Mouse (Mus musculus) forebrain, embryonic 15.5 days (tissue): ENCODE results near the gene Rps6kl1. TPM values are rescaled to one million over a fixed set of nuclear protein-coding genes. Genes with fewer than 3 reads are reported as not detected.

ENCODE experiments used
- ATAC-seq: fragments of 200-750 bp; cut with Nextera tagmentation; replicated peaks from 2 replicates; pipeline ENCODE4 v1.8.0; 2017; ENCODE audit warnings: mild to moderate bottlenecking, moderate TSS enrichment, moderate library complexity
- H3K27ac ChIP-seq: fragments of 300-500 bp; sonication (generic); replicated peaks from 2 replicates; pipeline ENCODE4 v1.5.1; 2015; ENCODE audit warnings: mild to moderate bottlenecking, inconsistent platforms
- H3K27me3 ChIP-seq: fragments of 300-500 bp; sonication (generic); 2 replicates; pipeline ENCODE4 v1.6.1; 2015; ENCODE audit warnings: inconsistent platforms
- H3K36me3 ChIP-seq: fragments of 300-500 bp; sonication (generic); 2 replicates; pipeline ENCODE4 v1.6.1; 2015; ENCODE audit warnings: mild to moderate bottlenecking, inconsistent platforms
- H3K4me1 ChIP-seq: fragments of 300-500 bp; sonication (generic); 2 replicates; pipeline ENCODE4 v1.6.1; 2015; ENCODE audit warnings: inconsistent platforms
- H3K4me2 ChIP-seq: fragments of 300-500 bp; sonication (generic); replicated peaks from 2 replicates; pipeline ENCODE4 v1.6.1; 2015; ENCODE audit warnings: mild to moderate bottlenecking, inconsistent platforms
- H3K4me3 ChIP-seq: fragments of 300-500 bp; sonication (generic); 2 replicates; pipeline ENCODE4 v1.5.1; 2015; ENCODE audit warnings: mild to moderate bottlenecking, inconsistent platforms
- H3K9ac ChIP-seq: fragments of 300-500 bp; sonication (generic); replicated peaks from 2 replicates; pipeline ENCODE4 v1.6.1; 2015; ENCODE audit warnings: mild to moderate bottlenecking, inconsistent platforms
- H3K9me3 ChIP-seq: fragments of 300-500 bp; sonication (generic); 2 replicates; pipeline ENCODE4 v1.6.1; 2016; ENCODE audit warnings: inconsistent platforms
- whole genome bisulfite sequencing: fragments of 180-500 bp; shearing (Covaris S2); methylation state at CpG from one replicate; pipeline ENCODE4 v1.1.7; 2015; ENCODE audit warnings: mixed read lengths; 5-methylcytosine and 5-hydroxymethylcytosine counted together
- polyA plus RNA-seq: library from polyadenylated mRNA; unstranded; fragments of >200 nt; fragmentation: Nextera tagmentation; extraction: Ambion mirVana; gene quantifications from 2 replicates; pipeline ENCODE4 v1.2.1, GENCODE M21; 2015

The Rps6kl1 gene
- polyA plus RNA-seq, 1 experiment from 2014 or later = 22.2 TPM

DNA sequence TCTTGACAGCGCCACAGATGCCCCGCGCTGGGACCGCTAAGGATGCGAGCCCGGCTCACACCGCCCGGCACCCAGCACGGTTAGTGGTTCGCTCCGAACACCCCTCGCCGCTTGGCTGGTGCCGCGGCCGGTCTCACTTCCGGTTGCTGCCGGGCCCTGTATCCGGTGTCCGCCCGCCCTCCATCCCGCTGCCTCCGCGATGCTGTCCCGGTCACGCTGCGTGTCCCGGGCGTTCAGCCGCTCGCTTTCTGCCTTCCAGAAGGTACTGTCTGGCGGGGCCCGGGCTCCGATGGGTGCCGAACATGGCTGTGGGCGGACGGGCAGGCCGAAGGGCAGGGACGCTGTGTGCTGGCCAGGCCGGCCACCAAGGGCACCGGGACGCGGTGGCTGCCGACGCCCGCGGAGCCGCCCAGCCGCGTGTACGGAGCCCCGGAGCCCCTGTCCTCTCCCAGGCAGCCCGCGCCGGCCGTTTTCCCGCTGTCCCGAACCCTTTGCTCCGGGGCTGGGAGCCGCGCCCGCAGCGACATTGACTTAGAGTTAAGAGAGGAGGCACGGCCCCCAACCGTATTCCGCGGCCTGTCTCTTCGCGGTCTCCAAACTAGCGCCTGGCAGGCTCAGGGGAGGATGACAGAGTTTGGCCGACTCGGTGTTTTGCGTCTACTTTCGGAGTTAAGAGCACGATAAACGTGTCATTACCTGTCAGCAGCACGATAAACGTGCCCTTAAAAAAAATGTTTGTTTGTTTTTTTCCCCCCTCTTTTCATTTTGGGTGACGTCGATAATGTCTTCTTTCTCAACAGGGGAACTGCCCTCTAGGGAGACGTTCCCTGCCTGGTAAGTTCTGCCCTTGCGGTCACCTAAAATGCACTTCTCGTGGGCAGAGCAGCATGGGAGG lies 40.1 kb downstream of the Rps6kl1 start, which contains the start of the genes Prox2 and Dlst:
Prox2 (minus strand) TSS at position 62 of the 895 bp plus-strand sequence.
Dlst (plus strand) TSS at position 136 of the 895 bp plus-strand sequence.
- H3K27ac ChIP-seq = peak within 1 kb of the TSS; percentile 84
- WGBS = under 1% methylated on average over 83 of the region's 83 CpGs
- H3K4me1 ChIP-seq = peaks cover 26% of the 10 kb centered on the region
- H3K4me2 ChIP-seq = peak within 1 kb of the TSS; percentile 72
- ATAC-seq = peak; percentile 97
- peaks cover 9% of the 10 kb centered on the region; the same call in 1 of the 2 replicates for H3K36me3 ChIP-seq
- peak within 1 kb of the TSS; percentile 95 for H3K9ac ChIP-seq
- peak within 1 kb of the TSS; percentile 89 for H3K4me3 ChIP-seq
- no peaks in the 10 kb centered on the region for H3K9me3 ChIP-seq
- H3K27me3 ChIP-seq = no peaks in the 10 kb centered on the region

DNA sequence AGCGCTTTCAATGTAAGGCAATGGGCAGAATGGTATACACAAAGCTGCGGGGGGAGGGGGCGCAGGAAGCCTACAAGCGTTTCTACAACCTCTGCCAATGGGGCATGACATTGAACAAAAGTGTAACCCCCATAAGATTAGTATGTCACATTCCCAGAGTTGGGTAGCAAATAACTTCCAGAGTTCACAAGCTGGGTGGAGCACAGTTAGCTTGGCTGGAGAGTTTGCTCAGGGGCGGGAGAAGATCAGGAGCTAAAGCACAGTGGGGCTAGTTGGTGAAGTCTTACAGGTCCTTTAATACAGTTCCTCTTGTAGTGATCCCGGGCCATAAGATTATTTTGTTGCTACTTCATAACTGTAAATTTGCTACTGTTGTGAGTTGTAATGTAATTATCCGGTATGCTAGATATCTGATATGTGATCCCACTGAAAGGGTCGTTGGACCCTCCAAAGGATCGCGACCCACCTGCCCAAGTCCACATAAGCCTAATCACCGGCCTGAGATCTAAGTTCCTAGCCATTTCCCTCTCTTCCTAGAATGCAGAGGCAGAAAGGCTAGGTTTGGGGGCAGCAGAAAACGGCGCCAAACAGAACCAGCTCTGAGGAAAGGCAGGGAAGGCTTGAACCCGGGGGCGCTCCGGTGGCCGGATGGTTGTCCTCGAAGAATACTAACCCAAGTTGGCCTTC lies 40.9 kb downstream of the Rps6kl1 start:
- 13% methylated on average over 18 of the region's 18 CpGs for WGBS
- H3K36me3 ChIP-seq = peaks cover 4% of the 10 kb centered on the region; the same call in 1 of the 2 replicates
- H3K4me3 ChIP-seq = peak overlapping the region; percentile 89
- peak overlapping the region; percentile 72 for H3K4me2 ChIP-seq
- peaks cover 26% of the 10 kb centered on the region for H3K4me1 ChIP-seq
- peak overlapping the region; percentile 95 for H3K9ac ChIP-seq
- peak overlapping the region; percentile 84 for H3K27ac ChIP-seq
- no peaks in the 10 kb centered on the region for H3K9me3 ChIP-seq
- no peaks in the 10 kb centered on the region for H3K27me3 ChIP-seq
- peak; percentile 27; the same call in 1 of the 2 replicates for ATAC-seq

DNA sequence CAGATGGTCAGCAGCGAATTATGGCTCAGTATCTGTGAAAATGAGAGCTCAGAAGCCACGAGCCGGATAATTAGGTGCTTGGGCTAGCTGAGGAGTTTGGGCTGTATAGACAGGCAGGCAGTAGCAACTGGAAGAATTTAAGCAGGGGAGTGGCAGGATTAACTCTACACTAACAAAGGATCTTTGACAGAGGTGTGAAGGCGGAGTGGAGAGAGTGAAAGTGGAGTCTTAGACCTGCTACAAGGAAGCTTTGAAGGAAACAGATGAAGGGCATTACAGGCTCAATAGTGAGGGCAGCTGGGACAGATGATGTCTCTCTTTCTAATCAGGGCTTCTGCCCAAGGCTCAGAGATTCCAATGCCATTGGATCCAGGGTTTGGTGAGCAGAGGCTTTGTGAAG lies 41.6 kb downstream of the Rps6kl1 start:
- ATAC-seq = no peak
- Histone ChIP-seq H3K9ac (no peak overlapping the region), H3K4me2 (peak overlapping the region; percentile 72; the same call in 1 of the 2 replicates), H3K27ac (no peak overlapping the region), H3K27me3 (no peaks in the 10 kb centered on the region), H3K4me1 (peaks cover 26% of the 10 kb centered on the region), H3K36me3 (no peaks in the 10 kb centered on the region), H3K9me3 (no peaks in the 10 kb centered on the region), H3K4me3 (0 out of 2 replicates have a peak overlapping the region, but pooled peaks have one; percentile 89)
- 11% methylated on average over 4 of the region's 4 CpGs for WGBS

DNA sequence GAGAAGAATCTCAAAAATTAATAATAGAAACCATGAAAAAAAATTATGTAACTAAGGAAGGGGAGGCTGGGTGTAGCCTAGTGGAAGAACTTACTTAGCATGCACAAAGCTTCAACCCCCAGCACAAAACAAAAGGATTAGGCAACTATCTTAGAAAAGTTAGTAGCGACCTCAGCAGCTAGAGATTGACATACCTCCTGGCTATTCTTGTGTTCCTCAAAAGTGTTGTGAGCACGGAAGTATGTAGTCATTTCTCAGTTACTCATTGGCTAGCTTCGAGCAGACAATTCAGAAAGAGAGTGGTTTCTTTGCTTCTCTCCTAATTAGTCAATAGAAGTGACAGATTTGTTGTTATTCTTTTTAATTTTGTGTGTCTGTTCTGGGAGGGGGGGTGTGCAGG lies 42.4 kb downstream of the Rps6kl1 start:
- no peak overlapping the region for H3K4me2 ChIP-seq
- 52% methylated on average over 3 of the region's 3 CpGs for WGBS
- H3K4me3 ChIP-seq = no peak overlapping the region
- no peaks in the 10 kb centered on the region for H3K27me3 ChIP-seq
- H3K4me1 ChIP-seq = peaks cover 26% of the 10 kb centered on the region
- no peaks in the 10 kb centered on the region for H3K9me3 ChIP-seq
- H3K27ac ChIP-seq = no peak overlapping the region
- no peak for ATAC-seq
- no peaks in the 10 kb centered on the region for H3K36me3 ChIP-seq
- no peak overlapping the region for H3K9ac ChIP-seq

DNA sequence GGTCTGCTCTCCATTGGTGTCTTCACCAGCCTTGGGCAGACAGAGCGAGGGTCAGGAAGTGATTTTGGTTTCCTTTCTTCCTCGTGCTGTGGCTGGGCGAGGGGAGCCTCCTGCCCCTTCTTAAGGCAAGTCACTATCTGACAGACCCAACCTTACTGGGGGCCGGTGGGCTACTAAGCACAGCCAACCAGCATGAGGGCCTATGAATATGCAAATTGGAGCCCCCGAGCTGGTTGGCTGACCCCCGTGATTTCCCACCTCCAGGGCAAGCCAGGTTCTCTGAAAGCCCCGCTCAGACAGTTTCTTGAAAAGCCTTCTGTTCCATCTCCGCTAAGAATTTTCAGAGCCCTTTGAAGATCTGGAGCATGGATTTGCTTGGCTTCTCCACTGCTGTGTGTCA lies 44.8 kb downstream of the Rps6kl1 start:
- Histone ChIP-seq H3K36me3 (no peaks in the 10 kb centered on the region), H3K9ac (no peak overlapping the region), H3K9me3 (no peaks in the 10 kb centered on the region), H3K27ac (no peak overlapping the region), H3K4me1 (peaks cover 7% of the 10 kb centered on the region), H3K27me3 (no peaks in the 10 kb centered on the region), H3K4me3 (no peak overlapping the region), H3K4me2 (no peak overlapping the region)
- no peak for ATAC-seq
- 7% methylated on average over 8 of the region's 8 CpGs for WGBS

DNA sequence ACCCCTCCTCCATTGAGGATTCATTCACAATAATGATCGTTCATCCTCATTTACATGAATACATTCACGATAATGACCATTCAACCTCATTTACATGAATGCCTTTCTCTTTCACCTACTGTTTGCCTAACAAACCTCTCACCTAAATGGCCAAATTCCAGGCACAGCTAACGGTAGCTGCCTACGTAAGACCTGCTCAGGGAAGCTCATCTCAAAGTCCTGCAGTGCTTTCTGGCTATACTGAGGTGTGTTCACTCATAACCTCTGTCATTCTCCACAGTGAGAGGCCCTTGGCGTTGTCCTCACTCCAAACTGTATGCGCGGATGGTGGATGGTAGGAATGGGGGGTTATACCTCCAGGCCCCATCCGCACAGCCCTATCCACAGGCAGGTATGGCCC lies 46.3 kb downstream of the Rps6kl1 start:
- H3K27ac ChIP-seq = no peak overlapping the region
- H3K27me3 ChIP-seq = no peaks in the 10 kb centered on the region
- no peak for ATAC-seq
- H3K4me2 ChIP-seq = no peak overlapping the region
- H3K4me1 ChIP-seq = peaks cover 3% of the 10 kb centered on the region
- H3K9me3 ChIP-seq = no peaks in the 10 kb centered on the region
- WGBS = 80% methylated on average over 8 of the region's 8 CpGs
- no peak overlapping the region for H3K4me3 ChIP-seq
- no peaks in the 10 kb centered on the region for H3K36me3 ChIP-seq
- H3K9ac ChIP-seq = no peak overlapping the region

DNA sequence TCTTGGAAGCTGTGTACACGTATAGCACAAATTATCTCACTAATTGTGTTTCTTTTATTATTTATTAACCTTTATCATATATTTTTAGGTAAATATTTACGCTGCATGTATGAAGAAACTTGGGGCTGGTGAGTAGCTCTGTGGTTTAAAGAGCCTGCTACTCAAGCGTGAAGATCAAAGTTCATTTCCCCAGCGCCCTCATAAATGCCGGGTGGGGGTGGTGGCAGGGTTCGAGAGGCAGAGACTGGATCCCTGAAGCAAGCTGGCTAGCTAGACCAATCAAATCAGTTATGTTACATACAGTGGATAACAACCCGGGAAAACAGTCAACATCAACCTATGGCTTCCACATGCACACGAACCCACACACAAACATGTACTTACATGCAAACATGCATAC lies 48.0 kb downstream of the Rps6kl1 start:
- Histone ChIP-seq H3K27ac (no peak overlapping the region), H3K4me2 (no peak overlapping the region), H3K36me3 (no peaks in the 10 kb centered on the region), H3K27me3 (no peaks in the 10 kb centered on the region), H3K4me3 (no peak overlapping the region), H3K9ac (no peak overlapping the region), H3K4me1 (no peaks in the 10 kb centered on the region), H3K9me3 (no peaks in the 10 kb centered on the region)
- 80% methylated on average over 8 of the region's 8 CpGs for WGBS
- ATAC-seq = no peak

DNA sequence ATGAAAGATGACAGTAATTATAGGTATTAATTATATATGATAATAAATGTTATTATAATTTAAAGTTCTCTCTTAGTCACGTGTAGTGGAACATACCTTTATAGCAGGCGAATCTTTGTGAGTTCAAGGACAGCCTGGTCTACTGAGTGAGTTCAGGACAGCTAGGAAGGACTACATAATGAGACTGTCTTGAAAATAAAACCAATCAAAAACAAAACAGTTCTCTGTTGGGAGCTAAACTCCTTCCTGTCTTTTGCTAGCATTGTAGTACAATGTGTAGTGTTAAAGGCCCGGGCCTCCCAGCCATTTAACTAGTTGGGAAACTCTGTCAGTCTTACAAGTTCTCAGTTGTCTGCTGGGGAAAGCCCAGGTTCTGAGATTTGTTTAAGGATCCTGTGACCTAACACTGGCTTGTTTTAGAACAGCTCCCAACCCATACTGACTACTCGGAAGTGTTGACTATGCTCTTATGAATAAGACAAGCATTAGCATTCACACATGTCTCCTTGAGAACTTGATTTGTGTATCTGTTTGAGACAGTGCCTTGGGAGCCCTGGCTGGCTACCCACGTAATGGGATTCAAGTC lies 49.5 kb downstream of the Rps6kl1 start:
- Histone ChIP-seq H3K27ac (no peak overlapping the region), H3K9me3 (no peaks in the 10 kb centered on the region), H3K4me1 (no peaks in the 10 kb centered on the region), H3K27me3 (no peaks in the 10 kb centered on the region), H3K4me2 (no peak overlapping the region), H3K9ac (no peak overlapping the region), H3K36me3 (no peaks in the 10 kb centered on the region), H3K4me3 (no peak overlapping the region)
- no peak for ATAC-seq
- WGBS = 77% methylated on average over 5 of the region's 5 CpGs

DNA sequence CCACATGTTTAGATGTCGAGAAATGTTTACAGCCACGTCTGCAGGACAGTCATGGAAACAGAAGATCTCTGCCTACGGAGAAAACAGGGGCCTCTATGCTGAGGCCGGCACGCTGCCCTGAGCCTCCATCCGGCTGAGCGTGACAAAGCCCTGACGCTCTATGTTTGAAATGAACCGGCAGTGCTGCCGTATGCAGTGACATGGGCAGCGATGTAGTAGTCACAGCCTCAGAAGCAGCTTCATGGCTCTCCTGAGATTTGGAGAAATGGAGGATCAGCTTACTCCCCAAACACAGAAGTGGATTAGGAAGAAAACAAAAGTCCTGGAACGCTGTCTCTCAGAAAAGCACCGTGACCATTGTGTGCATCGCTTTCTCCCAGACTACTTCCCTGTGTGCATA lies 50.1 kb downstream of the Rps6kl1 start:
- Histone ChIP-seq H3K27me3 (no peaks in the 10 kb centered on the region), H3K36me3 (no peaks in the 10 kb centered on the region), H3K27ac (no peak overlapping the region), H3K4me3 (no peak overlapping the region), H3K9me3 (no peaks in the 10 kb centered on the region), H3K9ac (no peak overlapping the region), H3K4me1 (no peaks in the 10 kb centered on the region), H3K4me2 (no peak overlapping the region)
- WGBS = 56% methylated on average over 14 of the region's 14 CpGs
- no peak for ATAC-seq

DNA sequence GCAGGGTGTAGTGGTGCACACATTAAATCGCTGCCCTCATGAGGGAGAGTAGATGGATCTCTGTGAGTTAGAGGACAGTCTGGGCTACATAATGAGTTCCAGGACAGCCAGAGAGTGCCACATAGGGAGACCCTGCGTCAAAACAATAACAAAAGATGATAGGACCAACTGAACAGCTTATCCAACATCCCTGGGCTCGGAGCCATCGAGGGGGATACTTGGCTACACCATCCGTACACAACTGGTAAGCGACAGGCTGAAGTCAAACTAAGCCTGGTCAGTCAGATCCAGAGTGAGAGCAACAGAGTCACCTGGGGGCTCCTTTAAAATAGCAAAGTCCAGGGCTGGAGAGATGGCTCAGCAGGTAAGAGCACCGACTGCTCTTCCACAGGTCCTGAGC lies 55.2 kb downstream of the Rps6kl1 start:
- no peaks in the 10 kb centered on the region for H3K36me3 ChIP-seq
- peaks cover 5% of the 10 kb centered on the region; the same call in 1 of the 2 replicates for H3K4me1 ChIP-seq
- H3K4me2 ChIP-seq = no peak overlapping the region
- no peaks in the 10 kb centered on the region for H3K27me3 ChIP-seq
- no peaks in the 10 kb centered on the region for H3K9me3 ChIP-seq
- no peak overlapping the region for H3K9ac ChIP-seq
- WGBS = 81% methylated on average over 7 of the region's 7 CpGs
- ATAC-seq = no peak
- H3K4me3 ChIP-seq = no peak overlapping the region
- H3K27ac ChIP-seq = no peak overlapping the region

DNA sequence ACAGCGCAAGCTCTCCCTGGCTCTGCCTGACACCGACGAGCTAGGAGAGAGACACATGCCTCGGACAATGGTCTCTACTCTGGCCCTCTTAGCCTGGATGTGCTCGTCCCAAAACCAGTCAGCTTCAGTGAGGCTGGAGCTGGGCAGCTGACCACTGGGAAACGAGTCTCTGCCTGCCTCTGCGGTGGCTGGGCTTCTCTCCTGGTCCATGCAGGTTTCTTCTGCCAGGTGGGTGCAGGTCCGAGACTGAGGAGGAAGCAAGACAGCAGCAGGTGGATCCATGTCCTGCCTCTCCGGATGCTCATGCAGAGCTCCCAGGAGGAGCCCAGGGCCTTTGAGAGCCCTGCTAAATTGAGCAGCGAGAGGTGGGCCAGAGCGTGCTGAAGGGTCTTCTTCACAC lies 55.9 kb downstream of the Rps6kl1 start:
- H3K4me1 ChIP-seq = peaks cover 5% of the 10 kb centered on the region; the same call in 1 of the 2 replicates
- 86% methylated on average over 11 of the region's 11 CpGs for WGBS
- no peak for ATAC-seq
- H3K36me3 ChIP-seq = no peaks in the 10 kb centered on the region
- no peak overlapping the region for H3K4me3 ChIP-seq
- H3K9ac ChIP-seq = no peak overlapping the region
- H3K27ac ChIP-seq = no peak overlapping the region
- H3K4me2 ChIP-seq = no peak overlapping the region
- H3K9me3 ChIP-seq = no peaks in the 10 kb centered on the region
- no peaks in the 10 kb centered on the region for H3K27me3 ChIP-seq

DNA sequence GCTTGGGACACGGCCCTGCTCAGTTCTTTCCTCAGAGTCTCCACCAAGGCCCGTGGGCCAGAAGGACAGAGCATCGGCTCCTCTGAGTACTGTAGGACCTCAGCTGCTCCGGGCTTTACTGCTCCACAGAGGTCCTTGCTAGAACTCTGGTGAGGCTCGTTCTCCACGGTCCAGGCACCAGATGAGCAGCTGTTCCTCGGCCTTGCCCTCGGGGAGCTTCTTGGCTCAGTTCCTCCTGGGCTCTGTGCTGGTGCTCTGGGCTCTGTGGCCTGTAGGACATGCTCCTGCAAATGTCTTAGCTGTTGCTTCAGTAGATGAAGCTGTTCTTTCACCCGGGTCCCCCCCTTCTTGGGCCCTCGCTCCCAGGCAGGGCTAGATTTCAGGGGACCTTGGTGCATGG lies 56.4 kb downstream of the Rps6kl1 start:
- Histone ChIP-seq H3K36me3 (no peaks in the 10 kb centered on the region), H3K4me2 (no peak overlapping the region), H3K9ac (no peak overlapping the region), H3K27ac (no peak overlapping the region), H3K9me3 (no peaks in the 10 kb centered on the region), H3K4me1 (peaks cover 5% of the 10 kb centered on the region; the same call in 1 of the 2 replicates), H3K4me3 (no peak overlapping the region), H3K27me3 (no peaks in the 10 kb centered on the region)
- no peak for ATAC-seq
- 82% methylated on average over 10 of the region's 10 CpGs for WGBS
